ENCODE assay signal across 7 mouse cellular contexts in genomic region chr12:22906156-22906555, GRCm38 (mm10).
DNase-seq lines count a peak whose midpoint lies in the region; ATAC-seq and TF ChIP-seq lines count a peak whose summit lies in the region.
"Not testable (repeated sequence)": the region's sequence is repeated elsewhere in the genome, so short reads cannot be mapped to it uniquely, and the experiment has no call there.

No protein-coding gene starts in this region.

- under 1% methylated on average over 40 of the region's 53 CpGs for WGBS in forebrain, postnatal 0 days
- WGBS in hindbrain, embryonic 14.5 days, result 0% methylated on average over 47 of the region's 53 CpGs
- WGBS in liver, embryonic 16.5 days (ENCODE audit: insufficient replicate concordance), result under 1% methylated on average over 27 of the region's 53 CpGs
- WGBS in neural tube, embryonic 13.5 days, result under 1% methylated on average over 46 of the region's 53 CpGs
- 1% methylated on average over 29 of the region's 53 CpGs for WGBS in stomach, postnatal 0 days

- H3K36me3 ChIP-seq in forebrain, postnatal 0 days (ENCODE audit: insufficient read depth); hindbrain, embryonic 14.5 days (replicated peaks; ENCODE audit: control insufficient read depth, insufficient read depth); liver, embryonic 16.5 days (ENCODE audit: control insufficient read depth, insufficient read depth); neural tube, embryonic 13.5 days; stomach, postnatal 0 days (ENCODE audit: control insufficient read depth, insufficient read depth, low read length): not testable (repeated sequence)

- peak overlapping the region; percentile 70 for H3K9ac ChIP-seq in forebrain, postnatal 0 days
- peak overlapping the region; percentile 74 for H3K9ac ChIP-seq in hindbrain, embryonic 14.5 days
- H3K9ac ChIP-seq in liver, embryonic 16.5 days (ENCODE audit: low read depth, low read length); stomach, postnatal 0 days (ENCODE audit: low read length): not testable (repeated sequence)
- peak overlapping the region; percentile 70 for H3K9ac ChIP-seq in neural tube, embryonic 13.5 days

- H3K27ac ChIP-seq in forebrain, postnatal 0 days (ENCODE audit: low read depth, low read length); hindbrain, embryonic 14.5 days; liver, embryonic 16.5 days (ENCODE audit: low read length); stomach, postnatal 0 days (replicated peaks): not testable (repeated sequence)
- peak overlapping the region; percentile 65 for H3K27ac ChIP-seq in neural tube, embryonic 13.5 days (replicated peaks)

- H3K4me3 ChIP-seq in forebrain, postnatal 0 days (ENCODE audit: low read depth, low read length), result peak overlapping the region; percentile 41
- peak overlapping the region; percentile 46 for H3K4me3 ChIP-seq in hindbrain, embryonic 14.5 days (replicated peaks; ENCODE audit: low read length)
- peak overlapping the region; percentile 42 for H3K4me3 ChIP-seq in liver, embryonic 16.5 days (ENCODE audit: low read depth, low read length)
- H3K4me3 ChIP-seq in neural tube, embryonic 13.5 days, result peak overlapping the region; percentile 55
- peak overlapping the region; percentile 42 for H3K4me3 ChIP-seq in stomach, postnatal 0 days (ENCODE audit: low read depth, low read length)

- H3K9me3 ChIP-seq in forebrain, postnatal 0 days (ENCODE audit: low read length); hindbrain, embryonic 14.5 days (ENCODE audit: control insufficient read depth, low read length); liver, embryonic 16.5 days (replicated peaks; ENCODE audit: control insufficient read depth, low read length); neural tube, embryonic 13.5 days; stomach, postnatal 0 days (ENCODE audit: control insufficient read depth, low read length): not testable (repeated sequence)

- peak; percentile 81 for ATAC-seq in forebrain, postnatal 0 days
- ATAC-seq in hindbrain, embryonic 14.5 days (ENCODE audit: low FRiP score), result peak; percentile 77; the same call in 1 of the 2 replicates
- ATAC-seq in liver, embryonic 16.5 days (ENCODE audit: low read depth); stomach, postnatal 0 days (ENCODE audit: low FRiP score, low TSS enrichment): not testable (repeated sequence)
- ATAC-seq in neural tube, embryonic 13.5 days (ENCODE audit: low read depth), result peak; percentile 82

- peak overlapping the region; percentile 41 for H3K4me2 ChIP-seq in forebrain, postnatal 0 days (ENCODE audit: low read depth)
- peak overlapping the region; percentile 54 for H3K4me2 ChIP-seq in hindbrain, embryonic 14.5 days (replicated peaks)
- H3K4me2 ChIP-seq in liver, embryonic 16.5 days (ENCODE audit: low read depth, low read length), result peak overlapping the region; percentile 46
- peak overlapping the region; percentile 58 for H3K4me2 ChIP-seq in neural tube, embryonic 13.5 days
- peak overlapping the region; percentile 55 for H3K4me2 ChIP-seq in stomach, postnatal 0 days (replicated peaks; ENCODE audit: low read depth)

- H3K4me1 ChIP-seq in forebrain, postnatal 0 days (ENCODE audit: insufficient read depth); hindbrain, embryonic 14.5 days (replicated peaks; ENCODE audit: control insufficient read depth, insufficient read depth, low read length); liver, embryonic 16.5 days (ENCODE audit: control insufficient read depth, low read depth, low read length); neural tube, embryonic 13.5 days (replicated peaks); stomach, postnatal 0 days (replicated peaks; ENCODE audit: control insufficient read depth, insufficient read depth): not testable (repeated sequence)

- TF ChIP-seq EP300 in stomach, postnatal 0 days (optimal IDR thresholded peaks at IDR 0.05), result not testable (repeated sequence)

- not testable (repeated sequence) for TF ChIP-seq CTCF in forebrain, postnatal 0 days (IDR thresholded peaks at IDR 0.05; ENCODE audit: low read depth); stomach, postnatal 0 days (IDR thresholded peaks at IDR 0.05; ENCODE audit: low read depth)

- H3K27me3 ChIP-seq in forebrain, postnatal 0 days (ENCODE audit: insufficient read depth, low read length); hindbrain, embryonic 14.5 days (ENCODE audit: control insufficient read depth, insufficient read depth, low read length); liver, embryonic 16.5 days (ENCODE audit: control insufficient read depth, insufficient read depth, low read depth, low read length); neural tube, embryonic 13.5 days; stomach, postnatal 0 days (ENCODE audit: control insufficient read depth, insufficient read depth, low read length): not testable (repeated sequence)

- DNase-seq in brain, embryonic 18.5 days (ENCODE audit: low read depth, low spot score), result peak; percentile 2
- DNase-seq in forebrain, postnatal 0 days, result peak; percentile 46
- peak; percentile 44 for DNase-seq in hindbrain, embryonic 14.5 days (ENCODE audit: low spot score)
- peak; percentile 1 to 4 for DNase-seq in layer of hippocampus, postnatal 14 days (ENCODE audit: low spot score in 2 of 2)
- peak; percentile 42 for DNase-seq in stomach, postnatal 0 days (ENCODE audit: low spot score)
